Mouse (Mus musculus): ENCODE results near the gene Gm10762. TPM values are rescaled to one million over a fixed set of nuclear protein-coding genes. Genes with fewer than 3 reads are reported as not detected.

Gm10762 gene
- total RNA-seq, 2 experiments from 2014 or later, result 5.0 to 5.4 TPM

DNA sequence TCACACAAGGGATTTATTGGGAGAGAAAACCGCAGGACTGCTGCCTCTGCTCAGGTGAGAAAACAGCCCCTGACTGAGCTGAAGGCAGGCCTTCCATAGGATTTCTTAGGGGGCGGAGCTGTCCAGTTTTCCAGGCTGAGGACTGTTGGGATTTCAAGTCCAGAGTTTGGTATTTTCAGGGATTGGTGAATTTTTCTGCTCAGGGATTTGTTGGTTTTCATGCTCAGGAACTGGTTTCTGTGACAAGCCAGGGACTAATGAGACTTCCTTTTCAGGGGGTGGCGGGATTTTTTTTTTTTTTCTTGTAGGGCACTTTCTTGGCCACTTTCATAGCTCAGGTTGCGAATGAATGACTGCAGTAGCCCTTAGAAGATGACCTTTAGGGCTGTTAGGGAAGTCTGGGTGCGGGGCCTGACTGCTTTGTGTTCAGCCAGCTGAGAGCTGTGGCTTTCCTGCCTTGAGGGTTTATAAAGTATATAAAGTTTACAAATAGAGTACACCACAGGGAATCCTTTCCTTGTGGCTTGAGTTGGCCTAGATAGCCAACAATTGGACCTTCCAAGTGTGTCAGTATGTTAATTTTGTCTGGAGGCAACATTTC, 1.9 kb downstream of the Gm10762 start:
- Histone ChIP-seq H3K4me3 (no peak overlapping the region), H3K27ac (no peak overlapping the region)
- intact Hi-C loops (cut with DNase I), result loop anchor here (5.0 kb wide), 1 partner anchor 102 kb away; the partner anchor contains the start of gene Ttl

DNA sequence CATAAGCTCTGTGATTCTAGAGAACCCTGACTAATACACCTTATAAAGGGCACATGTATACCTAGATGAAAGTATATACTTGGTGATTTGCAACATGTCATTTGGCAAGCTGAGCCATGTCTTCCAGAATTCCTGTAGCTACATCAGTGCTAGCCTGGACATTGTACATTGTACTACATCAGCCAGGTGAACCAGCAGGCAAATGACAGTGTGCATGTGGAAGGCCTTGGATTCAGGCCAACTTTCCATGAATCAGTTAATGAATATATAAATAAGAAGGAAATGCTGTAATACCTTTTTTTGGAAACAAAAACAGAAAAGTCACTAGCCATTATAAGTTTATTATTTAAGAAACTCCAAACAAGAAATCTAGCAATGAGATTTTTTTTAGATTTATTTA, 13.3 kb downstream of the Gm10762 start:
- DNase-seq (ENCODE audit: extremely low spot score in 1 of 2, low spot score in 2 of 2), result no peak
- TF ChIP-seq CTCF (IDR thresholded peaks at IDR 0.05), result no peak
- intact Hi-C loops (cut with DNase I), result no loop called here
- no peak overlapping the region for H3K27ac ChIP-seq
- H3K4me3 ChIP-seq, result no peak overlapping the region

More for the DNA sequence above, 1.9 kb downstream of the Gm10762 start:
- no peak for DNase-seq (ENCODE audit: extremely low spot score in 1 of 2, low spot score in 2 of 2)
- no peak for TF ChIP-seq CTCF (IDR thresholded peaks at IDR 0.05)

DNA sequence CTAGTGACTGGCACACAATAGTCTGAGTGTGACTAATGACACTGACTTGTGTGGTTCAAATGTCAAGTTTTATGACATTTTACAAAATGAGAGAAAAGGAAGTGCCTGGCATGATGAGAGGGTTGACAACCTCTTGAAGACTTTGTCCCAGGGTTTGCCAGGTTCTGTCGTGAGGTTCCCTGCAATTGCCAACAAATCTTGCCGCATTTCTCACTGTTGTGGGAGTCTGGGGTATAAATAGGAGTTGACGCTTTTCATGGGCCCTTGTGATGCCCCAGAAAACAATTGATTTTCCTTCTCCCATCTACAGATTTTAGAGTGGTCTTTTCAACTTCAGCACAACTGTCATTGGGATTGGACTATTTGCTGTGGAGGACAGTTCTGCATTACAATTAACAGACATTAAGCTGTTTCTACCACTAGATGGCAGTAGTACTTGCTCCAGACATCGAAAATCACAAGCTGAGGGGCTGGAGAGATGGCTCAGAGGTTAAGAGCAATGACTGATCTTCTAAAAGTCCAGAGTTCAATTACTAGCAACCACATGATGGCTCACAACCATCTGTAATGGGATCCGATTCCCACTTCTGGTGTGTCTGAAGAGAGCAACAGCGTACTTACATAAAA, 19.4 kb downstream of the Gm10762 start:
- intact Hi-C loops (cut with DNase I), result loop anchor here (5.0 to 10.0 kb wide), 7 partner anchors 119 to 524 kb away; partner anchors contain the start of genes Anapc1, Slc20a1 and Ttl
- H3K27ac ChIP-seq, result no peak overlapping the region
- no peak for DNase-seq (ENCODE audit: extremely low spot score in 1 of 2, low spot score in 2 of 2)
- H3K4me3 ChIP-seq, result no peak overlapping the region
- peak; percentile 85 for TF ChIP-seq CTCF (IDR thresholded peaks at IDR 0.05)

DNA sequence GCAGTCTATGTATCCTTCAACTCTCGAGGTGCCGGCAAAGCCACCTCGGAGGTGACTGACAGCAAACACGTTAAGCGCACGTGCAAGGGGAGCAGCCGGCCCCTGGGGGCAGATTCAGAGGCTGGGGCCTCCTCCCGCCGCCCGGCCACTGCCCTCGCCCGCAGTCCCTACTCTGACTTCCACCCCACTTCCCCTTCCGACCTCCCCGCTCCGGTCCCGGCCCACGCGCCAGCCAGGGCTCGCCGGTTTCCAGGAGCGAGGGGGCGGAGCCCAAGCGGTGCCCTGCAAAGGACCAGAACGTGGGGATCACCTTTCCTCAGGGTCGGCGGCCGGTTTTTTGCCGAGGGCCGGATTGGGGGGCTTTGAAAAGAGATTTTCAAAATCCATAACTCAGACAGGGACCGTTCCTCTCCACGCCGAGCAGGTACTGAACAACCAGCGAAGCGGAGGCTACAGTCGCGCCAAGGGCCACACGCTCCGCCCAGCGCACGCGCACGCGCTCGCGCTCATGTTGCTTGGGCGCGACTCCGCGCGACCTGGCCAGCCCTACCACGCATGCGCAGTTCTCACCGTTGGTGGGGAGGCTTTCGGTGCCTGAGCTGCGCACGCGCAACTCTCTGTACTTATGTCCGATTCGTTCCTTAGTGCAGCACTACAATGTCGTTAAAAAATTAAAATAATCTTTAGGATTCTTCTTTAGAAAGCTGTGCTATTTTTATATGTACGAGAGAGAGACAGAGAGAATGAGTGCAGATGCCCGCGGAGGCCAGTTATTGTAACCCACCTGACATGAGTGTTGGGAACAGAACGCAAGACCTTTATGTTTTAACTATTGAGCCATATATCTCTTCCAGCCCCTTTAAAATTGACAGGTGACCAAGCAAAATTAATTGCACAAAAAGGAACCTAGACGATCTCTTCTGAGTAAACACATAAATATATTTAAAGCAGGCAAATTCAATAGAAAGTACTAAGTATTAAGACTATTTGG, 23.7 kb downstream of the Gm10762 start, which contains the start of gene Zc3h8:
Zc3h8 (minus strand) TSS at position 540 of the 991 bp plus-strand sequence.
- no peak for TF ChIP-seq CTCF (IDR thresholded peaks at IDR 0.05)
- intact Hi-C loops (cut with DNase I), result loop anchor here (2.0 to 10.0 kb wide), 4 partner anchors 25 to 491 kb away; partner anchors contain the start of genes Anapc1 and Slc20a1
- Histone ChIP-seq H3K27ac (peak within 1 kb of the TSS; percentile 88), H3K4me3 (peak within 1 kb of the TSS; percentile 88)
- peak; percentile 96 to 97 for DNase-seq (ENCODE audit: extremely low spot score in 1 of 2, low spot score in 2 of 2)

DNA sequence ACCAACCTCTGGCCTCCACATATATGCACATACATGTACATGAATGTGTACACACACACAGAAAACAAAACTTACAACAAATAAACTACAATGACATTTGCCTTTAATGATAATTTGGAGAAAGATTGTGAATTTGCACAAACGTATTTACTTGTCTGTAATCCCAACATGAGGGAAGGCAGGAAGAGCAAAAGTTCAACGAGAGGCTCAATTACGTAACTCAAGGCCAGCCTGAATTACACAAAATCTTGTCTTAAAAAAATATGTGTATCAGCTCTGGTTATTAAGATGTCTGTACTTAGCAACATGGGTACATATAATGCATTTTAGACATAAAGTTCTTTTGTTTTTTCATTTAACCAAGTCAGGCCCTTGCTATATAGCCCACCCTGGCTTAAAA, 31.3 kb downstream of the Gm10762 start:
- intact Hi-C loops (cut with DNase I), result no loop called here
- TF ChIP-seq CTCF (IDR thresholded peaks at IDR 0.05), result no peak
- no peak for DNase-seq (ENCODE audit: extremely low spot score in 1 of 2, low spot score in 2 of 2)
- Histone ChIP-seq H3K27ac (no peak overlapping the region), H3K4me3 (no peak overlapping the region)

DNA sequence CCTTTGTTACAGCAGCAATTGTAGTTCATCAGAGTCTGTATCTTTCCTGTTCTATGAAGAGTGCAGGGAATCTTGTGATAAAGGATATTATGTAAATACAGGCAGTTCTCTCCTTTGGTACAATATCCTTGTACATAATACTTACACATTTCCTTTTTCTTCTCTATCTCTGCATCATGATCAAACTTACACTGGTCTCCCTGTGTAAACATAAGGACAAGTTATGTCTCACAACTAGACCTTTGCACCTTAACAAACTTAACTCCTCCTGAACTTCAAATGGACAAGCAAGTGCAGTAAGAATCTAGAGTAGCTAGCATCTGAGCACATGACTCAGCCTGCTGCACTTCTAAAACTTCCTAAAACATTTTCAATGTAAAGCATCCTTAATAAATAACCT, 36.8 kb downstream of the Gm10762 start:
- intact Hi-C loops (cut with DNase I), result no loop called here
- no peak overlapping the region for H3K27ac ChIP-seq
- H3K4me3 ChIP-seq, result no peak overlapping the region
- TF ChIP-seq CTCF (IDR thresholded peaks at IDR 0.05), result no peak
- no peak for DNase-seq (ENCODE audit: extremely low spot score in 1 of 2, low spot score in 2 of 2)

DNA sequence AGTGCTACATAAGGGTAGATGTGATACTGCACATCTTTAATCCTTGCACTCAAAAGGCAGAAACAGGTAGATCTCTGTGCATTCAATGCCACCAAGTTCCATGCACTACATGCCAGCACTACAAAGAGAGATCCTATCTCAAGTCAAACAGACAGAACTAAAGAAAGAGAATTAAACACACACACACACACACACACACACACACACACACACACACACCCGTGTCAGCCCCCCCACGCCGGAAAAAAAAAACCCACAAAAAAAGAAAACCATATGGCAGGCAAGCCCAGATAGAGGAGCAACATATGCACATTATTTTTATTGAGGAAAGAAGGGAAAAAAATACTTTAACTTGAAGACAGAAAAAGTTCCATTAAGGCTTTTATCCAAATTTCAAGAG, 39.1 kb downstream of the Gm10762 start:
- Histone ChIP-seq H3K4me3 (no peak overlapping the region), H3K27ac (no peak overlapping the region)
- no peak for DNase-seq (ENCODE audit: extremely low spot score in 1 of 2, low spot score in 2 of 2)
- intact Hi-C loops (cut with DNase I), result no loop called here
- TF ChIP-seq CTCF (IDR thresholded peaks at IDR 0.05), result no peak

DNA sequence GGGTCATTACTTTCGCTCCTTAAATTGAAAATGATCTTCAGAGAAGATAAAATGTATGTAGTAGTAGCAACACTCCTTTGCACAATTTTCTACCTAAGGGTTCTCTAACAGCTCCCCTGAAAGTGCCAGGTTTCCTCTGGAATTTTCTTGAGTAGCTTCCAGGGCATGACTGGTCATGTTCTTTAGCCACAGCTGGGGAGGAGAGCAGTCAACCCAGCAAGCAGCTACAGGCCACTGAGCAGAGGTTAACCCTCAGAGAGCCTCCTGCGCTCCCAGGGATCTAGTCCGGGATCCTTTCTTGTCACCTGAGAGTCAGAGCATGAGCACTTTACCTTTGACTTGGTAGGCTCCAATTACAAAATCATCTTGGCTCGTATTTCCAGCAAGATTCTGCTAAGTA, 42.7 kb downstream of the Gm10762 start:
- intact Hi-C loops (cut with DNase I), result no loop called here
- DNase-seq (ENCODE audit: extremely low spot score in 1 of 2, low spot score in 2 of 2), result no peak
- no peak for TF ChIP-seq CTCF (IDR thresholded peaks at IDR 0.05)
- no peak overlapping the region for H3K4me3 ChIP-seq
- no peak overlapping the region for H3K27ac ChIP-seq

Small RNAs within 50 kb of the gene (microRNA-seq; reads per million reads assigned to microRNA genes)
- gene Gm22859, result 0 reads per million in 2 experiments

Other genes starting within 250 kb of the Gm10762 start
- 10 to 100 TPM; 31.6 to 36.5 TPM for gene Tmem87b, start 149.6 kb downstream of the Gm10762 start, total RNA-seq (2021)
- 1 to 10 TPM; 2.4 to 2.5 TPM for gene Fbln7, start 104.7 kb downstream of the Gm10762 start, total RNA-seq (2021)
- 1 to 10 TPM; 6.8 to 7.1 TPM for gene Zc3h8, start 23.6 kb downstream of the Gm10762 start, total RNA-seq (2021)
- 10 to 100 TPM; 14.4 to 19.8 TPM for gene Zc3h6, start 323 bp downstream of the Gm10762 start, total RNA-seq (2021)
- under 1 TPM in 1 of 2 experiments, not detected in 1; 0.25 TPM for gene Vinac1, start 80.4 kb upstream of the Gm10762 start, total RNA-seq (2021)
- gene Ttl, start 98.2 kb upstream of the Gm10762 start, total RNA-seq (2021), result 10 to 100 TPM; 64.0 to 70.2 TPM
- 10 to 100 TPM; 23.5 to 27.7 TPM for gene Polr1b, start 133.3 kb upstream of the Gm10762 start, total RNA-seq (2021)
- gene Chchd5, start 162.0 kb upstream of the Gm10762 start, total RNA-seq (2021), result 10 to 100 TPM; 10.2 to 12.2 TPM
- gene Slc20a1, start 231.0 kb upstream of the Gm10762 start, total RNA-seq (2021), result 100 to 1,000 TPM; 161 to 164 TPM